Mouse (Mus musculus) right cerebral cortex, postnatal 25 days (tissue): Measurements from ENCODE around the gene Spats2l.

Experiments used
- DNase-seq: peaks from one replicate; pipeline ENCODE4 v3.0.0; 2022

Spats2l gene

DNA sequence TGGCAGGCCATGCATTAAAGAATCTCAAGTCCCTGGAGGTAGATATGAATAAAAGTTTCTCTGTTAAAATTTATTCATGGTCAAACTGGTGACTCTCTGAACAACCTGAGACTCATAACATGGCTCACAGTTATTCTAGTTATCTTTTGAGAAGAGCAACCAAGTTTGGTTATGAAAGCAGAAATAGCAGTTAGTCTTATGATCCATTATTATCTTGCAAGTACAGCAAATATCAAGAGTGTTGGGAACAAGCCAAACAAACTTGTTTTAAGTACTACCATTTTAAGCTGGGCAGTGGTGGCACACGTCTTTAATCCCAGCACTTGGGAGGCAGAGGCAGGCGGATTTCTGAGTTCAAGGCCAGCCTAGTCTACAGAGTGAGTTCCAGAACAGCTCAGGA lies 217.3 kb downstream of the Spats2l start:
- DNase-seq = no peak

DNA sequence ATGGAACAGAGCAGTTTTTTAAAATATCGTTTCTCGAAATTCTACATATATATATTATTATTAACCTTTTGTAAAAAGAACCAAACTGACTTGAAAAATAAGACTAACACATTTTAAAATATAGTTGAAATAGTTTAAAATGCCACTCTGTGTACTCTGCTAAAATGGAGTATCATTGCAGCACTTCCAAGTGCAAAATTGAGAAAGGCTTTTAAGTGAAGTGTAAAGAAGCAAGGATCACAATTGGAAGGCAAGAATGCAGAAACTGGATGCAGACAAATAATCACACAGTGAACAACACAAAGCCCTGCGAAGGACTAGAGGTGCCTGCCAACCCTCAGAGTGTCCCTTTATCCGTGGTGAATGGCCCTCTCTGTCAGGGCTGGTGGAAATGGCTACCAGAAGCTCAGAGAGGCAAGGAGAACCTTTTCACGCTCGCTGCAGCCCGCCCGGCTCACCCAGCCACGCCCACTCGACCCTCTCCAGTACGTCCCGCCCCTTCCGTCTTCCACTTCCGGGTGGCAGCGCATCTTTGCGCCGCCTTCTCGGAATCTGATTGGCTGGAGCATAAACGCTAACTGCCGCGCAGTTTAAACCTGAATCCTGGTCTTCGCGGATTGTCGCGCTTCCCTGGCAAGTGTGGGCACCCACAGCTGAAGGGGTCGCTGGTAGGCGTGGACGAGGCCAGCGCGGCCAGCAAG lies 221.6 kb downstream of the Spats2l start, which contains the start of gene Sgo2a:
Gene Sgo2a, plus strand, starts transcription at position 540 of the 701 bp plus-strand sequence.
- DNase-seq = peak; percentile 87

DNA sequence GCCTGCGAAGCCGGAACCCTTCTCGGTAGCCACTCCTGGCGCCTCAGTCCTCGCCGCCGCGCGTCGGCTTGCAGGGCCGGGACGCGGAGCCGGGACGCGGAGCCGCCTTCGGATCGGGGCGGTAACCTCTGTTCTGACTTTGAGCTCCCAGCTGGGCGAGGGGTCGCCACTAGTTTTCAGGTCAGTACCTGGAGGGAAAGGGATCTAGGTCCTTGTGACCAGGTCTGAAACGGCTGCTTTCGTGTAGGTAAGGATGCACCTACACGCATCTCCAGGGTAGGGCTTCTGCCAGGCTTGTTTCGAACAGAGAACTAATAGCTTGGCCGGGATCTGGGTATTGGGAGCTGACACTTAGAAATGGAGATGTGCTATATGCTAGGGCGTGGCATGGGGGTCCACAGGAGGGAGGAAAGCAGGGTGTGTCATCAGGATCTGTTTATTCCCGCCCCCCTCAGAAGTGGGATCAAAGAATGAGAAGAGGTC lies 222.2 kb downstream of the Spats2l start:
- no peak for DNase-seq
